Mouse (Mus musculus): Measurements from ENCODE around the gene Gucd1. TPM values are rescaled to one million over a fixed set of nuclear protein-coding genes. Genes with fewer than 3 reads are reported as not detected.

Gene Gucd1
- total RNA-seq, 1 experiment, result 11.5 TPM

DNA sequence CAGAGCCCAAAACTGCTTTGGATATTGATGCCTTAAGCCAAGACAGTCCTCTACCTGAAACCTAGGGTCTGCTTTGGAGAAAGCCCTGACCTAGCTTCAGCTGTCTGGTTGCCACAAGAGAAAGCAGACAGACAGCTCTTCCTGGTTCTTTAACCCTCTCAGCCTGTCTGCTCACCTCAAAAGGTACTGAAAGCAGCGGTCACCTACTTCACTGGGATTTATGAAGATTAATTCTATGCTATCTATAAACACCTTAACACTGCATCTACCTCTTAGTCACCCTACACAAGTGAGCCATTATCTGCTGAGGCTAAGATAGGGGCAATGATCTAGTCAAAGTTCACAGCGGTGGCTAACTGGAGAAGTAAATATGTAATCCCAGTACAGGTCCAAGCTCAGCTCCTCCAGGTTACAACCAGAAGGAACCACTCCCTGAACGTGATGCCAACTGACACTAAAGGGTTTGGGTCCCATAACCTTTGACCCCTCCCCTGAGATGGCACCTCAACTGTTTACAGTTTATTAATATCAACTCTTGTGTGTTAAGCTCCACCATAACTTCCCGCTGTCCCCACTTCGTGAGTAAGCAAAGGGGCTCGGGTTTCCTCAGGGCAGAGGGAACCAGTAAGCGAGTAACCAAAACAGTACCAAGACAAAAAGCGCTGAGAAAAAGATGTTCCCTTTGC lies 1.6 kb downstream of the Gucd1 start:
- peak overlapping the region; percentile 88; the same call in 1 of the 2 replicates for H3K9ac ChIP-seq (ENCODE audit: insufficient read depth, low read depth, low read length, poor library complexity, severe bottlenecking)
- no peak for TF ChIP-seq HCFC1 (IDR thresholded peaks at IDR 0.05; ENCODE audit: borderline replicate concordance, insufficient read depth, low read length)
- TF ChIP-seq MAFK (IDR thresholded peaks at IDR 0.05; ENCODE audit: insufficient read depth, low read depth, low read length), result no peak
- no peak for TF ChIP-seq ZC3H11A (IDR thresholded peaks at IDR 0.05; ENCODE audit: borderline replicate concordance, low read depth, low read length)
- no peak for TF ChIP-seq ZNF384 (IDR thresholded peaks at IDR 0.05; ENCODE audit: low read depth, low read length)
- TF ChIP-seq CHD2 (IDR thresholded peaks at IDR 0.05; ENCODE audit: low read depth, low read length), result no peak
- DNase-seq (ENCODE audit: low read depth, low spot score), result no peak
- peak overlapping the region; percentile 85 to 90; a peak in 2 of 4 replicates for H3K4me3 ChIP-seq (ENCODE audit: insufficient read depth in 1 of 2, low read depth in 1 of 2, low read length in 2 of 2, poor library complexity in 1 of 2, severe bottlenecking in 1 of 2)
- H3K4me1 ChIP-seq (ENCODE audit: control insufficient read depth in 2 of 2, insufficient read depth in 2 of 2, low read length in 2 of 2, poor library complexity in 1 of 2), result peaks cover 2 to 7% of the 10 kb centered on the region in 2 experiments; a peak in 2 of 4 replicates
- in situ Hi-C loops (cut with MboI; ENCODE audit: low sequenced_read_pairs in 2 of 2, unreplicated experiment in 2 of 2), result no loop called here
- H3K27ac ChIP-seq (ENCODE audit: insufficient read depth, low read depth, low read length, poor library complexity, severe bottlenecking), result no peak overlapping the region
- peaks cover 20% of the 10 kb centered on the region for H3K36me3 ChIP-seq (ENCODE audit: control insufficient read depth, insufficient read depth, low read length, poor library complexity, severe bottlenecking)
- no peaks in the 10 kb centered on the region for H3K9me3 ChIP-seq (ENCODE audit: control insufficient read depth, insufficient read depth, low read depth, low read length)

DNA sequence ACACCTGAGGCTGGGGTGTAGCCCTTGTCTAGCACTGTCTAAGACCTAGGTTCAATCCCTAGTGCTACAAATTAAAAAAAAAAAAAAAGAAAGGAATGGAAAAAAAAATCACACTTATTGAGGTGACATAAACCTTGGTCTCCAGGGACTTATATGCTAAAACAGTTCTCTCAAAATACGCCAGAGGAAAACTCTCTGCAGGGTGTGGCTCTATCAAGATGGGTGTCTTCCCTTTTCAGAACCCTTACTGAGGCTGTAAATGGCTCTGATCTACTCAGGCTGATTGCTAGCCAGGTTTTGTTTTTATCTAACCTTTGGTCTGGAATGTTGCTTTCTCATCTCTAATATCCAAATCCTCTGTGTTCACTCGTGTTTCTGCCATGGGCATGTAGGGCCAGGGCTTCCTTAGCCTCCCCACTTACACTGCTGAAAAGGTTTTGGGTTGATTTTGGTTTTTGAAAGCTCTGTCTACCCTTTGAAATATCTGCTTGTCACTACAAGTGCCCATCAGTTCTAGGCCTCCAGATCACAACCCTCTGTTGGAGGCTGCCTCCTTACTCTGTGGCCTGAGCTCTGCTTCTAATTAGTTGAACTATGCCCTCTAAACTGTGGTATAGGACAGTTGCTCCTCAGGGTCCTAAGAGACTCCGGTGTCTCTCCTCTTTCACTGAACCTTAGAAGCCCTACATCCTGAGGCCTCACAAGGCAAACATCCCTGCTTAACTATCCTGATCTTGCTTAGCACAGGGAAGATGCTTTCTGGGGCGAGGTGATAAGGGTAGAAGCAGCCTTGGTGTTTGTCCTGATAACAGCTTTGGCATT lies 2.3 kb downstream of the Gucd1 start:
- H3K4me1 ChIP-seq (ENCODE audit: control insufficient read depth in 2 of 2, insufficient read depth in 2 of 2, low read length in 2 of 2, poor library complexity in 1 of 2), result peaks cover 2 to 7% of the 10 kb centered on the region in 2 experiments; a peak in 2 of 4 replicates
- H3K27ac ChIP-seq (ENCODE audit: insufficient read depth, low read depth, low read length, poor library complexity, severe bottlenecking), result no peak overlapping the region
- TF ChIP-seq ZC3H11A (IDR thresholded peaks at IDR 0.05; ENCODE audit: borderline replicate concordance, low read depth, low read length) (no peak), HCFC1 (IDR thresholded peaks at IDR 0.05; ENCODE audit: borderline replicate concordance, insufficient read depth, low read length) (no peak), ZNF384 (IDR thresholded peaks at IDR 0.05; ENCODE audit: low read depth, low read length) (no peak), CHD2 (IDR thresholded peaks at IDR 0.05; ENCODE audit: low read depth, low read length) (no peak), MAFK (IDR thresholded peaks at IDR 0.05; ENCODE audit: insufficient read depth, low read depth, low read length) (no peak)
- H3K4me3 ChIP-seq (ENCODE audit: insufficient read depth in 1 of 2, low read depth in 1 of 2, low read length in 2 of 2, poor library complexity in 1 of 2, severe bottlenecking in 1 of 2), result no peak overlapping the region
- no peak for DNase-seq (ENCODE audit: low read depth, low spot score)
- H3K9me3 ChIP-seq (ENCODE audit: control insufficient read depth, insufficient read depth, low read depth, low read length), result no peaks in the 10 kb centered on the region
- no peak overlapping the region for H3K9ac ChIP-seq (ENCODE audit: insufficient read depth, low read depth, low read length, poor library complexity, severe bottlenecking)
- peaks cover 16% of the 10 kb centered on the region for H3K36me3 ChIP-seq (ENCODE audit: control insufficient read depth, insufficient read depth, low read length, poor library complexity, severe bottlenecking)
- in situ Hi-C loops (cut with MboI; ENCODE audit: low sequenced_read_pairs in 2 of 2, unreplicated experiment in 2 of 2), result no loop called here

DNA sequence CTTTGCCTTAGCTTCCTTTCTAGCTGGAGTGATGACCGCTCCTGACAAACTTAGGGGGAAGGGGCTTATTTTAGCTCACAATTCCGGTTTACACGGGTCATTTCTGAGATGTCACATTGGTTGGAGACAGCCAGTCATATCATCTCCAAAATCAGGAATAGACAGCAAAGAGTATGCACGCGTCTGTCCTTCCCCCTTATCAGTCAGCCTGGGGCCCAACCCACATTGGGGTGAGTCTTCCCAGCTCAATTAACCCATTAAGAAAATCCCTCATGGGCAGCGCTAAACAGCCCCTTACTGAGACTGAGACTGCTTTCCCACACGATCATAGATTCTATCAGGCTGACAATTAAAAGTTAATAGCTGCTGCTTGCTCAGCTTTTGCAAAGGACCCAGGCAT lies 3.4 kb downstream of the Gucd1 start:
- Histone ChIP-seq H3K36me3 (ENCODE audit: control insufficient read depth, insufficient read depth, low read length, poor library complexity, severe bottlenecking) (peaks cover 16% of the 10 kb centered on the region), H3K4me1 (ENCODE audit: control insufficient read depth in 2 of 2, insufficient read depth in 2 of 2, low read length in 2 of 2, poor library complexity in 1 of 2) (peaks cover 2 to 7% of the 10 kb centered on the region in 2 experiments; a peak in 2 of 4 replicates), H3K27ac (ENCODE audit: insufficient read depth, low read depth, low read length, poor library complexity, severe bottlenecking) (no peak overlapping the region), H3K9ac (ENCODE audit: insufficient read depth, low read depth, low read length, poor library complexity, severe bottlenecking) (no peak overlapping the region), H3K4me3 (ENCODE audit: insufficient read depth in 1 of 2, low read depth in 1 of 2, low read length in 2 of 2, poor library complexity in 1 of 2, severe bottlenecking in 1 of 2) (no peak overlapping the region), H3K9me3 (ENCODE audit: control insufficient read depth, insufficient read depth, low read depth, low read length) (no peaks in the 10 kb centered on the region)
- TF ChIP-seq MAFK (IDR thresholded peaks at IDR 0.05; ENCODE audit: insufficient read depth, low read depth, low read length) (no peak), HCFC1 (IDR thresholded peaks at IDR 0.05; ENCODE audit: borderline replicate concordance, insufficient read depth, low read length) (no peak), ZC3H11A (IDR thresholded peaks at IDR 0.05; ENCODE audit: borderline replicate concordance, low read depth, low read length) (no peak), CHD2 (IDR thresholded peaks at IDR 0.05; ENCODE audit: low read depth, low read length) (no peak), ZNF384 (IDR thresholded peaks at IDR 0.05; ENCODE audit: low read depth, low read length) (no peak)
- in situ Hi-C loops (cut with MboI; ENCODE audit: low sequenced_read_pairs in 2 of 2, unreplicated experiment in 2 of 2), result no loop called here
- DNase-seq (ENCODE audit: low read depth, low spot score), result no peak

DNA sequence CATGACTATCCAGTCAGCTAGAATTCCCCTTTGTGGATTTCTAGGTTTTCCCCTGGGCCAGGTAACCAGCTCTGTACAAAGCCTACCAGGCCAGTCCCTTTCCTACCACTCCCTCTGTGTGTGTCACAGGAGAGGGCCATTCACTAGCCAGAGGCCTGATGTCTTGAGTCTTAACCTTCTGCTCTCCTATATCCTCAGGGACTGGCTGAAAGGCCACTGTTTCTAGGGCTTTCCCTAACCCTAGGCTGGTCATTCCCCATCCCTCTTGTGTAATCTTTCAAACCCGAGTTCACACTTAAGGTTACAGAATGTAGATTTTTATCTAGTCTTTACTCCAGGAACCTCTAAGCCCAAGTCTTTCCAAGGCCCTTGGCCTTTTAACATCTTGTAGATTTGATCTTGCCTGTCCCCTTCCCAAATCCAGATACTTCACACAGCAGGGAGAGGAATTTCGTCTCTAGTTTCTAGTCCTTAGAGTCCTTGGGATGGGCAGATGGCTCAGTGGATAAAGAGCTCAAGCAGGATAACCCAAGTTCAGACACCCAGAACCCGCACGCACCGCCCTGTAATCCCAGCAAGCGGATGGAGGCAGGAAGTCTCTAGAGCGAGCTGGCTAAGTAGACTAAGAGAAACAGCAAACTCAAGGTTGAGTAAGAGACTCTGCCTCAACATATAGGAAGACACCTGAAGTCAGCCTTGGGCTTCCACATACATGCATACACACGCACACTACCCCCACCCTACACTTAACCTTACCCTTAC lies 4.3 kb downstream of the Gucd1 start:
- Histone ChIP-seq H3K4me3 (ENCODE audit: insufficient read depth in 1 of 2, low read depth in 1 of 2, low read length in 2 of 2, poor library complexity in 1 of 2, severe bottlenecking in 1 of 2) (no peak overlapping the region), H3K36me3 (ENCODE audit: control insufficient read depth, insufficient read depth, low read length, poor library complexity, severe bottlenecking) (peaks cover 18% of the 10 kb centered on the region; the same call in 1 of the 2 replicates), H3K9ac (ENCODE audit: insufficient read depth, low read depth, low read length, poor library complexity, severe bottlenecking) (no peak overlapping the region), H3K27ac (ENCODE audit: insufficient read depth, low read depth, low read length, poor library complexity, severe bottlenecking) (no peak overlapping the region), H3K9me3 (ENCODE audit: control insufficient read depth, insufficient read depth, low read depth, low read length) (no peaks in the 10 kb centered on the region), H3K4me1 (ENCODE audit: control insufficient read depth in 2 of 2, insufficient read depth in 2 of 2, low read length in 2 of 2, poor library complexity in 1 of 2) (peaks cover 0 to 3% of the 10 kb centered on the region in 2 experiments; a peak in 1 of 4 replicates)
- DNase-seq (ENCODE audit: low read depth, low spot score), result no peak
- TF ChIP-seq ZNF384 (IDR thresholded peaks at IDR 0.05; ENCODE audit: low read depth, low read length) (no peak), CHD2 (IDR thresholded peaks at IDR 0.05; ENCODE audit: low read depth, low read length) (no peak), ZC3H11A (IDR thresholded peaks at IDR 0.05; ENCODE audit: borderline replicate concordance, low read depth, low read length) (no peak)
- in situ Hi-C loops (cut with MboI; ENCODE audit: low sequenced_read_pairs in 2 of 2, unreplicated experiment in 2 of 2), result no loop called here
